Mouse (Mus musculus): ENCODE data around the gene Thbs4.

The Thbs4 gene

DNA sequence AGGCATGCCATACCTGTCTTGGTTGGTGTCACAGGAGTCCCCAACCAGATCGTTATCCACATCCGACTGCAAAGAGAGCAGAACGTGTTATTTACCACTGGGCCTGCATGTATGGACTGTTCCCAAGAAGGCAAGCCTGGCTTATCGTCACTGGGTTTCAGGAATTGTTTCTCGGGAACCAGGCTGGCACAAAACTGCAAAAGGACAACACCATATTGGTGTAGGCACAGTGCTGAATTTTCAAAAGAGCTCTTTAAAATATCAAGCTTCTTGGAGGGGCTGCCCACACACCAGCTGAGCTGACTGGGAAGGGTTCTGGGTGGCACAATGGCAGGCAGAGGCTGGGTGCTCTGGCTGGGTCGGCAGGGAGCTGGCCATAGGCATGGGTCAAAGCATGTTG is 34.1 kb downstream of the Thbs4 start:
- CTCF ChIA-PET, result no interaction called here

DNA sequence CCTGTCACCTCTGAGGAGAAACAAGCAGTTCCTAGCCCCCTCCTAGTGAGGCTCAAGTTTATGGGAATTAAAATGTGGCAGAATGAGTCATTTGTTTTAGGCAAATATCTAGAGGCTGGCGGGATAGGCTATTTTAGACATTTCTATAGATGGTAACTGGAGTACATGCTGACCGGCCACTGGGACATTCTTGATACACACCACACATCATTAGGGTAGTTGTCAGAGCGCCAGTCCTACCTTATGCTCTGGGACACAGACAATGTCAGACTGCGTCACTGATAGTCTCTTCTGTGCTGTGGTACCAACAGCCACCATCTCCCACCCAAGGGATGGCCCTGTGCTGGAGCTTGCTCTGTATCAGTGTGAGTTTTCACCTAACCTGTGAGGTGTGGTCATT is 35.5 kb downstream of the Thbs4 start:
- CTCF ChIA-PET, result no interaction called here

DNA sequence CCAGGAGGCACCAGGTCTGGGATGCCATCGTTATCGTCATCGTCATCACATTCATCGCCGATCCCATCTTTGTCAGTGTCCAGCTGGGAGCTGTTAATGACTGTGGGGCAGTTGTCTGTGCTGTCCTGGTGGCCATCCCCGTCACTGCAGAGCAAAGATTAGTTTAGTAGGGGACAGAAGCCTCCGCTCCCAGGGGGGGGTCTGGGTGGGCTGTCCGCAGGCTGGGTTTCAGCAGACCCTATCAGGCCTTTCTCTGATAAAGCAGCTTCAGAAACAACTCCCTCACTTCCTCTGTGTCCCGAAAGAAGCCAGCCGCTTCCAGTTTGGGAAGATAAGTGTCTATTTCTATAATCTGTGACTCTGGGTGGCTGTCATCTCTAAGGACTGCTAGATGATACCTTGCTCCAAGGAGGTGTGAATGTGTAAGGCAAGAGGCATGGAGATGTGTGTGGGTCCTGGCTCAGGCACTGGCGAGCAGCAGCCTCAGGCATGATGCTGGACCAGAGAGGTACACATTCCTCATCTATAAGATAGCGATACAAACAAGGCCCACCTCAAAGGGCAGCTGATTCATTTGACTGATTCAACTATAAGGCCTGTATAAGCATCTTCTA is 36.5 kb downstream of the Thbs4 start:
- CTCF ChIA-PET, result no interaction called here

DNA sequence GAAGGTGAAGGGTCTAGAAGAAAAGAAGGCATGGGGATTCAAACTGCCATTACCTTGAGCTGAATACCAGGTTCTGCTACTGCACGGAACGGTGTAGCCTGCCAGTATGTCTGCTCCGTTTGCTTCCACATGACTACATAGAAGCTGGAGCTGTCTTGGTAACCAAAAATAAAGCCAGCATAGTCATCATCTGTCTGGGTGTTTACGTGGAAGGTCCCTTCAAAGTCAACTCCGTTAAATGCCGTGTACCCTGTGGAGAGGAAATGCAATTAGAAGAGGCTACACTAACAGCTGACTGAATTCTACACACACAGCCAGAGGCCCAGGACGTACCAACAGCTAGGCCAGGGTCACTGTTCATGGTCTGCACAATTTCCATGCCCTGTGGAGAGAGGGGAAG is 39.6 kb downstream of the Thbs4 start:
- CTCF ChIA-PET, result no interaction called here

DNA sequence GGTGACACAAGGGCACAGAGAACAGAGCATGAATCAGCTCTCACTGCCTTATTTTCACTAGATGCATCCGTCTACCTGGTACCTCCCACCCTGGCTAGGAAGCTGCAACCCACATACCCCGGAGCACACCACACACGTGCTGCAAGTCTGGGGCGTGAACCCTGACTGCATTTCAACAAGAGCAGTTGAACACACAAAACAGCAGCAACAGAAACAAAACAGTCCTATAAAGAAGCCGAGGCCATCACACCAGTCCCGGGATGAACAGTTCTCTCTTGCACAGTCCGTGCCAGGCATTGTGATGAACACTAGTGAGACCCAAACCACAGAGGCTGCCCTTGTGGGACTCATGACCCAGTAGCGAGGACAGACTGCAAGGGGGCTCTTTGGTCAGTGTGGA is 40.9 kb downstream of the Thbs4 start:
- CTCF ChIA-PET, result interaction anchor here (0.7 kb wide), 1 partner anchor 159 kb away, joined by 3 read pairs; no protein-coding TSS in a partner anchor

DNA sequence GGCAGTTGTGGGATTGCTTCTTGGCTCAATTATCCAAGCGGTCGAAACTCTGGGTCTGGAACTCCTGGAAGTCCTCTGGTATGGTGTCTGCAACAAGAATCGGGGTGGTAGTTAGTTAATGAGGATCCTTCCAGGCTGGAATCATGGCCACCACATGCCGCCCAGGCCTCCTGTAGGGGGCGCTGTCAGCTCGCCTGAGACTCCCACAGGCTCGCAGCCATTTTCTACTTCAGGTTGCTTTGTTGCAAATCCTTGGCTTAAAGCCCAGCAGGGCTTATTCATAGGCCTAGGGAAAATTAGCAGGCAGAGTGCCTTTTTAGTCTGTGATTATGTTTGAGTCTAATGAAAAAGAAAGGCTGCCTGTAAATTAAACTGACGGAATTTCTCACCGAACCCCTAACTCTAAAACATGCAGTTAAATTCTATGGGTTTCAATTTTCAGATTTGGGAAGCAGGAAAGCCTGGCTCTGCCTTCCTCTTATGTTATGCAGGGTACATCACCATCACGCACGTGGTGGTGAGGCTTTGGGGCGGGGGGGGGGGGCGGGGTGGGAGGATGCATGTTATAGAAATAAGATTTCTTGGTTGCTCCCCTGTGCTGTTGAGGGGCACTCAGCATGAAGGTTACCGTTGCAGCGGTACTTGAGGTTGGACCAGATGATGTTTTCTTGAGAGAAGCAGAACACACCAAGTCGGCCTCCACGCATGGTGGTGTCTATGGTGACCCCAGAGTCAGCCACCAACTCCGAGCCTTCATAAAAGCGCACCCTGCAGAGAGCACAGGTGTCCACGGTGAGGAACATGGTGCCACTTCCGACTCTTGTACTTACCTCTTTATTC is 42.7 kb downstream of the Thbs4 start:
- CTCF ChIA-PET, result no interaction called here

DNA sequence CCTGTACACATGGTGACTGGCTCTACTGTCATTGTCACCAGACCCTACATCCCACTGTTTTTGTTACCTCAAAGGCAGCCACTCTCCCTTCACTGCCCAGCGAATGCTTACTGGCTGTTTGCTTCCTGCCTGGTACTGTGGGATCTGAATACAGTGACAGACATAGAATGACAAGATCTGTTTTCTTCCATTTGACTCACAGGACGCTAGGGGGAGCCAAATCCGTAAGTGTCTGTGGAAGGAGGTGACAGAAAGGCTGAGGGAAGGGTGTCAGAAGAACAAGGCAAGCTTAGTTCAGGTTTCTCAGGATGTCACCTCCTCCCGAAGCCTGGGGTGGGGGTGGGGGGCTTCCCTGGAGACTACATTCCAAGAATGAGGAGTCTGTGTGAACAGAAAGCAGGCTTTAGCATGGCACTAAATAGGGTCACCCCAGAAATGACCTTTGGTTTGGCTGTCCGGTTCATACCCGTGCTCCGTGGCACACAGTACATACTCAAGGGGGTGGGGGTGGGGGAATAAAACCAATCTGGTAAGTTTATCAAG is 43.6 kb downstream of the Thbs4 start:
- CTCF ChIA-PET, result interaction anchor here (0.6 kb wide), 3 partner anchors 237 to 1064 kb away, joined by 5 to 10 read pairs (median 7); no protein-coding TSS in a partner anchor

DNA sequence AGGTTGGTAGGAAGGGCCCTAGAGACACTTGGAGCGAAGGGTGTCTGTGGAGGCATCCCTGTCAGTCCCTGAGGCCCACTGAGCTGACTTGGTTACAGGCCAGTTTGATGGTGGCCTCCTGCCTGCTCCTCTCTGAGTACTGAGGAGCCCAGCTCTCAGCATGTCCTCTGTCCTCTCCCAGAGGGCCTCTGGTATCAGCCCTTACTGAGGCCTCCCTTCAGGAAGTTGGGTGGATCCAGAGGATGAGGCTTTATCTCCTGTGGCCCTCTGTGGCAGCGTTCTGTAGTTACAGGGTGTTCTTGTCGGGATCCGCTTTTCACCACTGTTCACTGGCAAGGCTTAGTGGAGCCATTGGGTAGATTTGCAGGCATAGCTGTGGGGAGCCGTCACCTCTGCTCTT is 51.3 kb downstream of the Thbs4 start:
- CTCF ChIA-PET, result no interaction called here

DNA sequence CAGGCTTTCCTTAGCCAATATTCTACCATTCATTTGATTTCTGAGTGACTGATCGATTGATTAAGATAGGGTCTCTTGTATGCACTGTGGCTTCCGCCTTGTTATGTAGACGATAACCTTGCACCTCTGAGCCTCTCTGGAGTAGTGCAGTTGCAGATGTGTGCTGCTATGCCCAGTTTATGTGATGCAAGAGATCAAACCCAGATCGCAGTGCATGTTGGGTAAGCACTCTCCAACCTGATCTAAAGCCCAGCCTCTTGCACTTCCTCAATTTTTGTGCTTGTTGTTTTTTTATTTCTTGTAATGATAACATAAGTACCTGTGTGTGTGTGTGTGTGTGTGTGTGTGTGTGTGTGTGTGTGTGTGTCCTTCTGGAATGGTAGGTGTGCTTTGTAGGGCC is 51.7 kb downstream of the Thbs4 start:
- CTCF ChIA-PET, result no interaction called here

DNA sequence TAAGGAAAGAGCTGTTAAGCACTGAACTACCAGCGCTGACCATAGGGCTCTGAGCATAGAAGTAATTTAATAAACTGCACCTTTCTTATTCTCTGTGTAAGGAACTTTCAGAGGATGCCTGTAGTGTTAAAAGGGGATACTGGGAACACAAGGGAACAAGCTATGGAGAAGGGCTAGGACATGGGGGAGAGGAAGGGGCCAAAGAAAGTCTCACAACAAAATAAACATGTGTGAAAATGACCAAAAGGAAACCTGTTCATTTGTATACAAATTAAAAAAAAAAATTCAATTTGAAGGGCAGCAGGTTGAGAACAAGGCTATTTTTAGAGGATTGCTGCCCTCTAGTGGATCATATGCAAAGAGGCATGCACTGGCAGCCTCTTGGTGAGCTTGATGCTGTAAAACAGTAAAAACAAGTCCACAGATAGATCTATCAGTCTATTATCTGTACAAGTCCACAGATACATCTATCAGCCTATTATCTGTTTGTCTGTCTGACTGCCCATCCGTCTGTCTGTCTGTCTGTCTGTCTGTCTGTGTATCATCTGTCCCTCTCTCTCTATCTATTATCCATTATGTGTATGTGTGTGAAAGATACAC is 53.8 kb downstream of the Thbs4 start:
- CTCF ChIA-PET, result interaction anchor here (0.7 to 1.2 kb wide), 2 partner anchors 161 to 1152 kb away, joined by 3 to 4 read pairs; no protein-coding TSS in a partner anchor

DNA sequence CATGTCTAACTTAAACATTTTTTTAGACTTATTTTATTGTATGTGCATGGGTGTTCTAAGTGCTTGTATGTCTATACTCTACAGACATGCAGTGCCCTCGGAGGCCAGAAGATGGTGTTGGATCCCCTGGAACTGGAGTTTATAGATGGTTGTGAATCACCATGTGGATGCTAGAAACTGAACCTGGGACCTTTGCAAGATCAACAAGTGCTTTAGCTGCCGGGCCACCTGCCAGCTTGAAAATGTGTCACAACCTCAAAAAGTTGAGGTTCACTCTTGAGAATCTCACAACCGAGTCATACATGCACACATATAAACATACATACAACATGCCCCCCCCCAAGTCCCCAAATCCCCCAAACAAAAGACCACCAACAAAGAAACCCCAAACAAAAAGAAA is 54.8 kb downstream of the Thbs4 start:
- CTCF ChIA-PET, result interaction anchor here (0.7 to 0.8 kb wide), 3 partner anchors 159 to 831 kb away, joined by 4 to 7 read pairs (median 5); no protein-coding TSS in a partner anchor

DNA sequence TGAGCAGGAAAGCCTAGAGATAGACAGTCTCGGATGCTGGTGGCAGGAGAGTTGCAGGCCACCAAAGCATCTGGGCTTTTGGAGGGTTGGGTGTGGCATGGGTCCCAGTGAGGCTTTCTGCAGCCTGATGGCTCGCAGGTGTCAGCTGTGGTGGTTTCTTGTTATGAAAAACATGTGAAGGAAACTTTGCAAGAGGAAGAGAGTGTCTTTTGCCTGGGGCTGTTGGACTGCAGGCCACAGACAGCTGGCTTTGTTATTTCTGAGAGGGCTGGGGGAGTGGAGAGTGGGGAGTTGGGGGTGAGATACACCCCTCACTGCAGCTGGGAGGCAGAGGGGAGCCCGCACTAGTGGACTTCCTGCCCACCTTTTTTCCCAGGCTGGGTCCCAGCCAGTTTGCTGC is 55.8 kb downstream of the Thbs4 start:
- CTCF ChIA-PET, result interaction anchor here (0.6 kb wide), 1 partner anchor 209 kb away, joined by 6 read pairs; no protein-coding TSS in a partner anchor

DNA sequence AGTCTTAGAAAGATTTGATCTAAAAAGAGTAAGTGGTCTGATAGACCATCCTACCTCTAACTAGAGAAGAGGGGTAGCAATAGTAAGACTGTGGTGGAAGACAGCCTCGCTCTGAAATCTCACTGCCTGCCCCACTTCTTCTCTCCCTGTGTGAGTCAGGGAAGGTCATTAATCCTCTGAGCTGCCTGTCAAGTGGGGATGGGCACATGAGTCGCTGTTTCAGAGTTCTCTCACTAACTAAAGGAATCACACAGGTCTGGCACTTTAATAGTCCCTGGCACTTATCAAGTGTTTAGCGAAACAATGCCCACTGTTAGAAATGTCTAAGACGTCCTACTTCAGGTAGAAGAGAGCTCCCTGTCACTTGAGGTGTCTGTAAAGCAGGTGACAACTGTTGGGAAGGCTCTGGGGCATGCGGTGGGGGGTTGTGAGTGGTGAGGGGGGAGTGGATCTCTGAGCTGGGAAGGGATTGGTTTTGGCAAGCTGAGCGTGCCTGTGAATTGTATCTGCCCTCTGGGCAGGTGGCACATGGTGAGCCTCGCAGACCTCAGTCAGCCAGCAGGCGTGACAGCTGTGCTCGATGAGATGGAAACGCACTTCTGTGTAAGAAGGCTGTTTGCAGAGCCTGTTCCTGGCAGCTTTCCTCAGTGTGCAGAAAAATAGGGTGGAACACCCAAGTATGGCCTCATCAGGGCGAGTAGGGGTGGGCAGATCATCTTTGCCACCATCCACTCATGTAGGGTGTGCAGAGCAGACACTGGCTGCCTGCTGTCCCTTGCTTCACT is 57.9 kb downstream of the Thbs4 start:
- CTCF ChIA-PET, result no interaction called here

DNA sequence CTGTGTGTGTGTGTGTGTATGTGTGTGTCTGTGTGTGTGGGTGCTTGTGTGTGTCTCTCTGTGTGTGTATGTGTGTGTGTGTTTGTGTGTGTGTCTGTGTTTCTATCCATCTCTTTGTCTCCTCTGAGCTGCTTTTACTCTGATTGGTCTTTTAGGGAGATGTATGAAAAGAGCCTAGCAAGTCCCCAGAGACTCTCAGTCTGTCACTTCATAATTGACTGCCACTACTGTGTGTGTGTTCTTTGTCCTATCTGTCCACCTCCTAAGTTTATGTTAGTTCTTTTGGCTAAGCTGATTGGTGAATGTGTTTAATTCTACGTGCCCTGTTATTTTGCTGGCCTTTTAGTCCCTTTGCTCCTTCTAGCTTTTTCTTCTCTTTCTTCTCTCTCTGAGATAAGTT is 58.9 kb downstream of the Thbs4 start:
- CTCF ChIA-PET, result no interaction called here

DNA sequence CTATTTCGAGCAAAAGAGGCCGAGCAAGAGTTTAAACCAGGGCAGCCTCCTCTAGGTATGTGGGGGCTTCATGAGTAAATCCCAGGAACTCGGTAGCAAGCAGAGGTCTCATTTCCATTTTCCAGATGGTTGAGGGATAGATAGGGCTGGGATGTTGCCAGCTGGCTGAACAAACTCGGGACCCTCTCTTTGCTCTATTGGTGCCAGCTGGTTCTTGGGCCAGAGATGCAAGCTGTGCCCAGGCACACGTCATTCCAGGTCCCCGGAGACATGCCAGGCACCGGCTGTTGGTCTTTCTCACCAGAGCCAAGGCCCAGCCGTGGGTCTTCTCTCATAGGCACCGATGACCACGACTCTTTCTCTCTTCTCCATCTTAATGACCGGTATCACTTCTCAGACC is 60.9 kb downstream of the Thbs4 start:
- CTCF ChIA-PET, result no interaction called here

DNA sequence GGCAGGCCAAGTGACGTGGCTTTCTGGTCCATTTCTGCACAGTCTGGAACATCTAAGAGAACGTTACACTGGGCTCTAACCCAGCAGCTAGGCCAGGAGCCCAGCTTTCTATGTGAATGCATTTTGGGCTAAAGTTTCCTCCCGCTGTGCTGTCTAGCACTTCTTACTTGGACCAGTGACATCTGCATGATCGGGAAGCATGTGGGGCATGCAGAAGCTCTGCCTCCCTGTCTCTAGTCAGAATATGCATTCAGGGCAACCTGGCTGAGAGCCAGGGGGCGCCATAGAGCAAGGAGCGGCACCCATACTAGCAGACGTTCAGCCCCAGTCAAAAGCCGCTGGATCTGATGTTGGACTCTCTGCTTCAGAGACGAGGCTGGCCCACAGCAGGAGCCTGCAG is 61.4 kb downstream of the Thbs4 start:
- CTCF ChIA-PET, result interaction anchor here (1.1 kb wide), 1 partner anchor 10 kb away, joined by 3 read pairs; no protein-coding TSS in a partner anchor

DNA sequence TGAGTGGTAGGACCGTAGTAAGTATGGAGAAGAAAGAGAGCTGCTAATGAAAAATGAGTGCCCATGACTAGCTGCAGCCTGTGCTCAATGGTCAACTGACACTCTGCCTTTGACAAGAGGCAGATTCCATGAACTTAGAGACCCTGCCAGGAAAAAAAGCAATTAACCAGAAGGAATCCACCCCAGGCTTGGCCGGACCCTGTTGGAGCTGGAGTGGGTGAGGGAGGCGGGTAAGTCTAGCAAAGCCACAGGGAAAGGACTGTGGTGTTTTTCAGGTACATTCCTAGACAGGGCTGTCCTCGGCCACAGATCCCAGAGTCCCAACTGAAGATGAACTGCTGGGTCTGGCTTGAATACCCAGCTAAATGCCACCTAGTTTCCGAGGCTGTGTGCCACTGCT is 61.8 kb downstream of the Thbs4 start:
- CTCF ChIA-PET, result interaction anchor here (1.1 kb wide), 1 partner anchor 10 kb away, joined by 3 read pairs; no protein-coding TSS in a partner anchor

DNA sequence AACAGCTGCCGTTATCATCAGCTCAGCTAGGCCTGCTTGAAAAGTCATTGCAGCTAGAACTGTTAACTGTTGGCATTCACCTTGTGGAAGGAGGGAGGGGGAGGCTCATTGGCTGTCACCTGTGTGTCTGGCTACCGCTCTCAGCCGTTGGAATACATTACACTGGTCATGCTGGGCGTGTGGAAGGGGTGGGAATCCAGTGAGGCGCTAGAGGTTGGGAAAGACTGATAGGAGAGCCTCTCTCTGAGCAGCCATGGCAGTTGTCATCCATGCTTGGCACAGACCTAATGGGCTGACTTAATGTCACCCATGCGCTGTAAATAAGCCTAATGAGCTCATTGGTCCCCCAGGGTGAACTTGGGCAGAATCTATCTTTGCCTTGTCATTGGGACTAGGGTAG is 62.8 kb downstream of the Thbs4 start:
- CTCF ChIA-PET, result no interaction called here

DNA sequence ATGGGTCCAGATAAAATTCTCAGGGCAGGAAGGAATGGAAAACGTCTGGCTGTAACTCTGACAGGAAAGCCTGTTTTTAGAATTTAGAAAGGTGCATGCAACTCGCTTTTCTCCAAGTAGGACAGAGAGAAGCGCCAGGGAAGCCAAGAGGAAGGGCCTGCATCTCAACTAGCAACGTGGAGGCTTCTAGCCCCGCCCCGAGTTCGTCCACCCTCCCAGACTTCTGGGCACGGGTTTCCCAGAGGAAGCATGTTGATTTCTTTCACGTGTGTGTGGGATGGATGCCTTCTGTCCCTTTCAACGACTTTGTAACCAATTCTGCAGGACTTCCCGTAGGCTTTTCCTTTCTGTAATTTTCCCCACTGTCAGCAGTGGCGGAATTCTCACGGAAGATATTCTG is 64.8 kb downstream of the Thbs4 start:
- CTCF ChIA-PET, result no interaction called here

DNA sequence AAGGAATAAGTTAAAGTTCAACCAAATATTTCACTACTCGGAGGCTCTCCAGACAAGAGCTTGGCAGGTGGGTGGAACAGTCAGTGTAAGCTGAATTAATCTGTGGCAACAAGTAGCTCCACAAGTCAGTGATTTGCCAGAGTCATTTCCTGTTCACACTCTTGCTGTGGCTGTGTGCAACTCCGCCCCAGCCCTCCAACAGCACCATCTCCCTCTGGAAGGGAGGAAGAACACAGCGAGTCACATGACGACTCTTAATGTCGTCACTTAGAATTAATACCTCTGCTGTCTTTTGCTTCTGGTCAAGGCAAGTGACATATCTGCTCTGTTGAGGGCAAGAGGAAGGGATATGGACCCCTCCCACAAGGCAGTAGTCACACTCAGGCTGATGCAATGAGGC is 72.2 kb downstream of the Thbs4 start:
- CTCF ChIA-PET, result interaction anchor here (0.6 to 0.7 kb wide), 2 partner anchors 10 to 1367 kb away, joined by 3 read pairs; no protein-coding TSS in a partner anchor

DNA sequence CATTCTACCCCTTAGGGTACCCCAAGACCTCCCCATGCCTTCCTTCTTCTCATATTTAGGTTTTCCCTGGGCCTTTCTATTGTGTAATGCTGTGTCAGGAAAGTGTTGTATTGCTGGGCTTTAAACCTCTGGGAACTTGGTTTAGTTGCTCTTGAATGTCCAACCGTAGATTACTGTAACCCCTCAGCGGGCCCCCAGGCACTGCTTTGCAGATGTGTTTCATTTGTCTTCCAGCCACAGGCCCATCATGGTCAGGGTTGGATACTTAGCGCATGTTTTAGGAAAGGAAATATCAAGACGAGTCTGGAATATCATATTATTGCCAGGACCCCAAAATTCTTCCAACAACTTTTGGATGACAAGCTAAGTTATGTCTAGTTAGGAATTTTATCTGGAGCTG is 73.6 kb downstream of the Thbs4 start:
- CTCF ChIA-PET, result no interaction called here
